Mouse (Mus musculus) heart, postnatal 10 days (tissue): ENCODE measurements around the gene Tmed4. TPM values are rescaled to one million over a fixed set of nuclear protein-coding genes. Genes with fewer than 3 reads are reported as not detected.

Experiments used
- total RNA-seq, 2 experiments: library from RNA; stranded (reverse); gene quantifications; 2 replicates each; pipeline ENCODE4 v1.2.3; 2021

Gene Tmed4
- total RNA-seq, 2 experiments from 2014 or later: 78.1 to 82.9 TPM

Other genes starting within 250 kb of the Tmed4 start
- 1 to 10 TPM; 7.4 to 7.7 TPM for gene Camk2b, start 208.5 kb downstream of the Tmed4 start, total RNA-seq
- gene A730071L15Rik, start 74.8 kb downstream of the Tmed4 start, total RNA-seq: under 1 TPM in 1 of 2 experiments, not detected in 1; 0.26 TPM
- gene Nudcd3, start 74.5 kb downstream of the Tmed4 start, total RNA-seq: 10 to 100 TPM; 65.7 to 68.2 TPM
- gene Npc1l1, start 44.7 kb downstream of the Tmed4 start, total RNA-seq: not detected
- 10 to 100 TPM; 33.3 to 34.4 TPM for gene Ddx56, start 7.1 kb downstream of the Tmed4 start, total RNA-seq
- gene Ogdh, start 16.8 kb upstream of the Tmed4 start, total RNA-seq: 1,000 to 10,000 TPM; 1,296 to 1,304 TPM
- 10 to 100 TPM; 43.2 to 44.3 TPM for gene Zmiz2, start 114.2 kb upstream of the Tmed4 start, total RNA-seq
- 100 to 1,000 TPM; 943 to 992 TPM for gene Ppia, start 140.6 kb upstream of the Tmed4 start, total RNA-seq
- gene H2afv, start 169.6 kb upstream of the Tmed4 start, total RNA-seq: 10 to 100 TPM; 73.1 to 82.9 TPM
- gene Purb, start 201.0 kb upstream of the Tmed4 start, total RNA-seq: 10 to 100 TPM; 70.5 to 74.0 TPM
- gene Myo1g, start 246.1 kb upstream of the Tmed4 start, total RNA-seq: 1 to 10 TPM; 1.4 to 1.6 TPM